Mouse (Mus musculus) heart, embryonic 16.5 days (tissue): Measurements from ENCODE around the gene Slc22a8. TPM values are rescaled to one million over a fixed set of nuclear protein-coding genes. Genes with fewer than 3 reads are reported as not detected.

Source experiments
- ATAC-seq: fragments of 200-750 bp; cut with Nextera tagmentation; replicated peaks from 2 replicates; pipeline ENCODE4 v1.8.0; 2017; ENCODE audit warnings: moderate number of reproducible peaks; ENCODE audit not compliant: insufficient read depth, low FRiP score; ENCODE audit errors: extremely low read depth
- H3K27ac ChIP-seq: fragments of 300-500 bp; sonication (generic); 2 replicates; pipeline ENCODE4 v1.5.1; 2014; ENCODE audit warnings: mild to moderate bottlenecking, low read length, control low read depth, moderate library complexity
- H3K27me3 ChIP-seq: fragments of 300-500 bp; sonication (generic); 2 replicates; pipeline ENCODE4 v1.6.1; 2014; ENCODE audit warnings: low read length, mixed read lengths; ENCODE audit not compliant: control insufficient read depth, insufficient read depth
- H3K36me3 ChIP-seq: fragments of 300-500 bp; sonication (generic); 2 replicates; pipeline ENCODE4 v1.6.1; 2014; ENCODE audit not compliant: control insufficient read depth, insufficient read depth
- H3K4me1 ChIP-seq: fragments of 300-500 bp; sonication (generic); 2 replicates; pipeline ENCODE4 v1.6.1; 2014; ENCODE audit warnings: low read length, mixed read lengths; ENCODE audit not compliant: control insufficient read depth, insufficient read depth
- H3K4me2 ChIP-seq: fragments of 300-500 bp; sonication (generic); 2 replicates; pipeline ENCODE4 v1.6.1; 2014; ENCODE audit warnings: low read depth, mild to moderate bottlenecking, control low read depth, low read length
- H3K4me3 ChIP-seq: fragments of 300-500 bp; sonication (generic); 2 replicates; pipeline ENCODE4 v1.5.1; 2014; ENCODE audit warnings: mild to moderate bottlenecking, control low read depth, low read length
- H3K9ac ChIP-seq: fragments of 300-500 bp; sonication (generic); 2 replicates; pipeline ENCODE4 v1.6.1; 2014; ENCODE audit warnings: low read length, control low read depth
- H3K9me3 ChIP-seq: fragments of 300-500 bp; sonication (generic); replicated peaks from 2 replicates; pipeline ENCODE4 v1.6.1; 2016; ENCODE audit warnings: low read length; ENCODE audit not compliant: control insufficient read depth
- WGBS: fragments of 180-500 bp; shearing (Covaris S2); extraction: QIAGEN DNeasy Blood & Tissue Kit; methylation state at CpG from one replicate; pipeline ENCODE4 v1.1.7; 2014; 5-methylcytosine and 5-hydroxymethylcytosine counted together
- polyA plus RNA-seq: library from polyadenylated mRNA; unstranded; fragments of >200 nt; fragmentation: Nextera tagmentation; extraction: Ambion mirVana; gene quantifications from 2 replicates; pipeline ENCODE4 v1.2.1, GENCODE M21; 2015

The Slc22a8 gene
- polyA plus RNA-seq, 1 experiment from 2014 or later = 0.04 TPM

- ATAC-seq = no peak
- no peaks in the 10 kb centered on the region for H3K36me3 ChIP-seq
- H3K27me3 ChIP-seq = no peaks in the 10 kb centered on the region
- H3K4me2 ChIP-seq = no peak overlapping the region
- no peaks in the 10 kb centered on the region for H3K9me3 ChIP-seq
- H3K4me1 ChIP-seq = no peaks in the 10 kb centered on the region
- WGBS = 68% methylated on average over 3 of the region's 3 CpGs
- H3K4me3 ChIP-seq = no peak overlapping the region
- no peak overlapping the region for H3K27ac ChIP-seq
- no peak overlapping the region for H3K9ac ChIP-seq
These were observed 14.1 kb downstream of the Slc22a8 start for GRCm38 (mm10) chr19:8605241-8605558.

- no peak overlapping the region for H3K9ac ChIP-seq
- H3K9me3 ChIP-seq = no peaks in the 10 kb centered on the region
- ATAC-seq = no peak
- no peak overlapping the region for H3K4me3 ChIP-seq
- H3K27me3 ChIP-seq = no peaks in the 10 kb centered on the region
- H3K4me2 ChIP-seq = no peak overlapping the region
- WGBS = 71% methylated on average over 8 of the region's 8 CpGs
- no peaks in the 10 kb centered on the region for H3K36me3 ChIP-seq
- no peaks in the 10 kb centered on the region for H3K4me1 ChIP-seq
- H3K27ac ChIP-seq = no peak overlapping the region
These were observed 20.5 kb downstream of the Slc22a8 start for GRCm38 (mm10) chr19:8611358-8612123.

- Histone ChIP-seq H3K27me3 (no peaks in the 10 kb centered on the region), H3K36me3 (no peaks in the 10 kb centered on the region), H3K4me2 (no peak overlapping the region), H3K9me3 (no peaks in the 10 kb centered on the region), H3K4me3 (no peak overlapping the region), H3K4me1 (no peaks in the 10 kb centered on the region), H3K27ac (no peak overlapping the region), H3K9ac (no peak overlapping the region)
- WGBS = 74% methylated on average over 2 of the region's 2 CpGs
- ATAC-seq = no peak
These were observed 22.1 kb downstream of the Slc22a8 start for GRCm38 (mm10) chr19:8613111-8613510.

GRCm38 (mm10) chr19:8614343-8614742 is 23.3 kb downstream of the Slc22a8 start:
- Histone ChIP-seq H3K36me3 (no peaks in the 10 kb centered on the region), H3K27ac (no peak overlapping the region), H3K27me3 (no peaks in the 10 kb centered on the region), H3K9ac (no peak overlapping the region), H3K4me3 (no peak overlapping the region), H3K4me1 (no peaks in the 10 kb centered on the region), H3K9me3 (no peaks in the 10 kb centered on the region), H3K4me2 (no peak overlapping the region)
- no peak for ATAC-seq
- WGBS = 46% methylated on average over 2 of the region's 2 CpGs

GRCm38 (mm10) chr19:8616314-8616713 is 25.3 kb downstream of the Slc22a8 start:
- H3K4me2 ChIP-seq = no peak overlapping the region
- no peaks in the 10 kb centered on the region for H3K36me3 ChIP-seq
- no peak overlapping the region for H3K27ac ChIP-seq
- no peaks in the 10 kb centered on the region for H3K9me3 ChIP-seq
- no peak overlapping the region for H3K9ac ChIP-seq
- ATAC-seq = no peak
- H3K4me3 ChIP-seq = no peak overlapping the region
- no peaks in the 10 kb centered on the region for H3K4me1 ChIP-seq
- 56% methylated on average over 4 of the region's 4 CpGs for WGBS
- no peaks in the 10 kb centered on the region for H3K27me3 ChIP-seq

GRCm38 (mm10) chr19:8617904-8618303 is 26.9 kb downstream of the Slc22a8 start, which contains the start of gene Slc22a6:
Gene Slc22a6, plus strand, starts transcription at chr19:8618039.
- Histone ChIP-seq H3K4me3 (no peak within 1 kb of the TSS), H3K9me3 (no peaks in the 10 kb centered on the region), H3K9ac (no peak within 1 kb of the TSS), H3K27ac (no peak within 1 kb of the TSS), H3K4me1 (no peaks in the 10 kb centered on the region), H3K4me2 (no peak within 1 kb of the TSS), H3K27me3 (0 out of 2 replicates have a peak, but pooled peaks cover 3% of the 10 kb centered on the region), H3K36me3 (no peaks in the 10 kb centered on the region)
- no peak for ATAC-seq
- WGBS = 27% methylated on average over 7 of the region's 7 CpGs

GRCm38 (mm10) chr19:8621098-8621497 is 30.0 kb downstream of the Slc22a8 start:
- Histone ChIP-seq H3K9ac (no peak overlapping the region), H3K4me3 (no peak overlapping the region), H3K4me1 (no peaks in the 10 kb centered on the region), H3K36me3 (no peaks in the 10 kb centered on the region), H3K27me3 (0 out of 2 replicates have a peak, but pooled peaks cover 3% of the 10 kb centered on the region), H3K9me3 (no peaks in the 10 kb centered on the region), H3K27ac (no peak overlapping the region), H3K4me2 (no peak overlapping the region)
- ATAC-seq = no peak
- WGBS = 83% methylated on average over 7 of the region's 7 CpGs

- 76% methylated on average over 2 of the region's 2 CpGs for WGBS
- no peak for ATAC-seq
These were observed 39.2 kb downstream of the Slc22a8 start for GRCm38 (mm10) chr19:8630249-8630648.

GRCm38 (mm10) chr19:8630826-8631225 is 39.8 kb downstream of the Slc22a8 start:
- Histone ChIP-seq H3K9me3 (no peaks in the 10 kb centered on the region), H3K4me3 (no peak overlapping the region), H3K4me2 (no peak overlapping the region), H3K9ac (no peak overlapping the region), H3K27ac (no peak overlapping the region), H3K36me3 (no peaks in the 10 kb centered on the region), H3K27me3 (no peaks in the 10 kb centered on the region), H3K4me1 (no peaks in the 10 kb centered on the region)
- no peak; the same call in 1 of the 2 replicates for ATAC-seq
- WGBS = 57% methylated on average over 6 of the region's 6 CpGs

More at GRCm38 (mm10) chr19:8630249-8630648, 39.2 kb downstream of the Slc22a8 start:
- Histone ChIP-seq H3K4me2 (no peak overlapping the region), H3K9me3 (no peaks in the 10 kb centered on the region), H3K4me3 (no peak overlapping the region), H3K4me1 (no peaks in the 10 kb centered on the region), H3K27ac (no peak overlapping the region), H3K36me3 (no peaks in the 10 kb centered on the region), H3K9ac (no peak overlapping the region), H3K27me3 (no peaks in the 10 kb centered on the region)
